Mouse (Mus musculus): ENCODE results near the gene Gm10100. TPM values are rescaled to one million over a fixed set of nuclear protein-coding genes. Genes with fewer than 3 reads are reported as not detected.
"Not testable (repeated sequence)": the region's sequence is repeated elsewhere in the genome, so short reads cannot be mapped to it uniquely, and the experiment has no call there.

Gene Gm10100
- total and polyA plus RNA-seq, 3 experiments = not detected

GRCm38 (mm10) chr10:77687021-77687420, 39.3 kb upstream of the Gm10100 start:
- TF ChIP-seq GABPA (IDR thresholded peaks at IDR 0.05; ENCODE audit: low read depth, low read length) (no peak), USF2 (IDR thresholded peaks at IDR 0.05; ENCODE audit: borderline replicate concordance in 1 of 2, insufficient read depth in 1 of 2, low read depth in 1 of 2, low read length in 2 of 2) (no peak), ZMIZ1 (IDR thresholded peaks at IDR 0.05; ENCODE audit: low read depth, low read length) (no peak), MXI1 (IDR thresholded peaks at IDR 0.05; ENCODE audit: low read depth, low read length) (no peak), JUND (IDR thresholded peaks at IDR 0.05; ENCODE audit: low read depth, low read length) (no peak), POLR2AphosphoS5 (IDR thresholded peaks at IDR 0.05; ENCODE audit: borderline replicate concordance, low read depth, low read length) (no peak), HCFC1 (IDR thresholded peaks at IDR 0.05; ENCODE audit: low read depth, low read length) (no peak), CHD1 (IDR thresholded peaks at IDR 0.05; ENCODE audit: low read depth, low read length) (no peak), MAFK (IDR thresholded peaks at IDR 0.05; ENCODE audit: borderline replicate concordance, low read depth, low read length) (no peak), MAZ (IDR thresholded peaks at IDR 0.05; ENCODE audit: low read depth, low read length) (no peak), CHD2 (IDR thresholded peaks at IDR 0.05; ENCODE audit: low read length) (no peak), KAT2A (conservative IDR thresholded peaks at IDR 0.05; ENCODE audit: low read depth, low read length) (no peak), RAD21 (IDR thresholded peaks at IDR 0.05; ENCODE audit: low read depth, low read length) (no peak), ELF1 (IDR thresholded peaks at IDR 0.05; ENCODE audit: low read depth, low read length) (no peak), MAX (IDR thresholded peaks at IDR 0.05; ENCODE audit: low read length) (no peak), SMC3 (IDR thresholded peaks at IDR 0.05; ENCODE audit: low read depth, low read length) (no peak), POLR2A (IDR thresholded peaks at IDR 0.05; ENCODE audit: control insufficient read depth in 1 of 2, insufficient read depth in 1 of 2, low read depth in 1 of 2, low read length in 2 of 2, poor library complexity in 1 of 2) (no peak), TCF12 (IDR thresholded peaks at IDR 0.05; ENCODE audit: low read depth, low read length) (no peak), TBP (IDR thresholded peaks at IDR 0.05; ENCODE audit: low read depth, low read length) (no peak), MEF2A (IDR thresholded peaks at IDR 0.05; ENCODE audit: extremely low read depth, insufficient replicate concordance, low read depth, low read length, poor library complexity, severe bottlenecking) (no peak)
- H3K4me3 ChIP-seq (ENCODE audit: control insufficient read depth in 1 of 2, insufficient read depth in 1 of 2, low read depth in 2 of 2, low read length in 2 of 2) = no peak overlapping the region
- no peak overlapping the region for H3K9ac ChIP-seq (ENCODE audit: control insufficient read depth, low read depth, low read length, poor library complexity, severe bottlenecking)
- no peaks in the 10 kb centered on the region for H3K36me3 ChIP-seq (ENCODE audit: control insufficient read depth in 1 of 2, insufficient read depth in 2 of 2, low read length in 2 of 2)
- no peak overlapping the region for H3K27ac ChIP-seq (ENCODE audit: control insufficient read depth, low read depth, low read length)
- peaks cover 13 to 23% of the 10 kb centered on the region in 2 experiments for H3K27me3 ChIP-seq (ENCODE audit: control insufficient read depth in 1 of 2, insufficient read depth in 2 of 2, low read length in 2 of 2)
- no peak for DNase-seq (ENCODE audit: low read depth, low spot score)
- H3K4me1 ChIP-seq (ENCODE audit: control insufficient read depth in 1 of 2, insufficient read depth in 2 of 2, low read length in 2 of 2) = no peaks in the 10 kb centered on the region
- H3K79me2 ChIP-seq (ENCODE audit: control insufficient read depth, insufficient read depth, low read length, poor library complexity) = no peaks in the 10 kb centered on the region
- H3K9me3 ChIP-seq (replicated peaks; ENCODE audit: insufficient read depth, low read length) = no peaks in the 10 kb centered on the region

DNA sequence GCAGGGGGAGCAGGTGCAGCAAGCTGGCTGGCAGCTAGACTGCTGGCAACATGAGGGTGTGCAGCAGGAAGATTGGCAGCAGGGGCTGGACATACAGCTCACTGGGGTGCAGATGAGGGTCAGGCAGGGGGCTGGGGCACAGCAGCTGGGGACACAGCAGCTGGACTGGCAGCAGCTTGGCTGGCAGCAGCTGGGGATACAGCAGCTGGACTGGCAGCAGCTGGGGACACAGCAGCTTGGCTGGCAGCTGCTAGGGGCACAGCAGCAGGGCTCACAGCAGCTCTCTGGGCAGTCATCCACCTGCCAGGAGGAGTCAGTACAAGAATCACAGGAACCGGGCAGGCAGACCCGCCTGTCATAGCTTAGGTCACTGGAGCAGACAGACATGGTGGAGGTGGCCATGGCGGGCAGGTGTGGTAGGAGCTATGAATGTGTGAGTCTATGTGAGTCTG, 35.9 kb upstream of the Gm10100 start, which contains the start of gene Gm19402:
Gm19402 (minus strand) TSS at position 402 of the 452 bp plus-strand sequence.
- H3K36me3 ChIP-seq (ENCODE audit: control insufficient read depth in 1 of 2, insufficient read depth in 2 of 2, low read length in 2 of 2); H3K4me1 ChIP-seq (ENCODE audit: control insufficient read depth in 1 of 2, insufficient read depth in 2 of 2, low read length in 2 of 2); H3K79me2 ChIP-seq (ENCODE audit: control insufficient read depth, insufficient read depth, low read length, poor library complexity); H3K4me3 ChIP-seq (ENCODE audit: control insufficient read depth in 1 of 2, insufficient read depth in 1 of 2, low read depth in 2 of 2, low read length in 2 of 2); H3K27ac ChIP-seq (ENCODE audit: control insufficient read depth, low read depth, low read length); H3K9ac ChIP-seq (ENCODE audit: control insufficient read depth, low read depth, low read length, poor library complexity, severe bottlenecking); H3K9me3 ChIP-seq (replicated peaks; ENCODE audit: insufficient read depth, low read length); DNase-seq (ENCODE audit: low read depth, low spot score): not testable (repeated sequence)
- H3K27me3 ChIP-seq (ENCODE audit: control insufficient read depth in 1 of 2, insufficient read depth in 2 of 2, low read length in 2 of 2) = peaks cover 8 to 14% of the 10 kb centered on the region in 2 experiments

Measured in MEL (cell line).